Mouse (Mus musculus) c-Kit-positive CD71-positive TER-119-positive erythroid progenitor cells, embryonic 14.5 days (primary cell): ENCODE measurements around the gene Tmub2.
"Not testable (repeated sequence)": the region's sequence is repeated elsewhere in the genome, so short reads cannot be mapped to it uniquely, and the experiment has no call there.

Experiments
- DNase-seq: peaks from one replicate; pipeline ENCODE4 v3.0.0-alpha.2; 2013; ENCODE audit warnings: low spot score

The Tmub2 gene

DNA sequence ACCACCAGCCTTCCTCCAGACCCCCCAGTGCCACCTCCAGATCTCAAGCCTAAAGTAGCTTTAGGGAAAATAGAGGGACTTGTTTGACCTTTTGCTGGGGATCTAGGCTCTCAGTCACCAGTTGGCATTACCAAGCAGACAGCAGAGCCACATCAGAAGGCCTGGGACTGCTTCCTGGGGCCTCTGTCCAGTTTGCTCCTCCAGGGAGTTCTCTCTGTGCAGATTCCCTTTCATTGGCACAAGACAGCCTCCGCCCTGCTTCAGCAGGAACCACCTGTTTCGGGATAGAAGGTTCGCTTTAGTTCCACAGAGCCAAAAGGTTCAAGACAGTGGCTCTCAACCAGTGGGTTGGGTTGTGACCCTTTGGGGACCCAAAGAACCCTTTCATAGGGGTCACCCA is 5.1 kb upstream of the Tmub2 start:
- no peak for DNase-seq

DNA sequence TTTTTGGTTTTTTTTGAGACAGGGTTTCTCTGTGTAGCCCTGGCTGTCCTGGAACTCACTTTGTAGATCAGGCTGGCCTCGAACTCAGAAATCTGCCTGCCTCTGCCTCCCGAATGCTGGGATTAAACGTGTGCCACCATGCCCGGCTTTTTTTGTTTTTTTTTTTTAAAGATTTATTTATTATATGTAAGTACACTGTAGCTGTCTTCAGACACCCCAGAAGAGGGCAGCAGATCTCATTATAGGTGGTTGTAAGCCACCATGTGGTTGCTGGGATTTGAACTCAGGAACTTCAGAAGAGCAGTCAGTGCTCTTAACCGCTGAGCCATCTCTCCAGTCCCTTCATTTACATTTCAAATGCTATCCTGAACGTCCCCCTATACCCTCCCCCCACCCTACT is 4.5 kb upstream of the Tmub2 start:
- not testable (repeated sequence) for DNase-seq

DNA sequence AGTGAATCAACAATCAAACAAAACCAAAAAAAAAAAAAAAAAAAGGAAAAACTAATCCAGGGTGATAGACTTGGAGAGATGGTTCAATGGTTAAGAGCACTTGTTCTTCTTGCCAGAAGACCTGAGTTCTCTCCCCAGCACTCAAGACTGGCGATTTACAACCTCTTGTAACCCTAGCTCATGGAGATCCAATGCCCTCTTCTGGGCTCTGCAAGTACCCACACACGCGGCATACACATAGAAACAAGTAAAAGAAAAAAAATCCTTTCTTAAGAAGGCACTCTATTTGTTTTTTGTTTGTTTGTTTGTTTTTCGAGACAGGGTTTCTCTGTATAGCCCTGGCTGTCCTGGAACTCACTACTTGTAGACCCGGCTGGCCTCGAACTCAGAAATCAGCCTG is 809 bp upstream of the Tmub2 start:
- DNase-seq: no peak

DNA sequence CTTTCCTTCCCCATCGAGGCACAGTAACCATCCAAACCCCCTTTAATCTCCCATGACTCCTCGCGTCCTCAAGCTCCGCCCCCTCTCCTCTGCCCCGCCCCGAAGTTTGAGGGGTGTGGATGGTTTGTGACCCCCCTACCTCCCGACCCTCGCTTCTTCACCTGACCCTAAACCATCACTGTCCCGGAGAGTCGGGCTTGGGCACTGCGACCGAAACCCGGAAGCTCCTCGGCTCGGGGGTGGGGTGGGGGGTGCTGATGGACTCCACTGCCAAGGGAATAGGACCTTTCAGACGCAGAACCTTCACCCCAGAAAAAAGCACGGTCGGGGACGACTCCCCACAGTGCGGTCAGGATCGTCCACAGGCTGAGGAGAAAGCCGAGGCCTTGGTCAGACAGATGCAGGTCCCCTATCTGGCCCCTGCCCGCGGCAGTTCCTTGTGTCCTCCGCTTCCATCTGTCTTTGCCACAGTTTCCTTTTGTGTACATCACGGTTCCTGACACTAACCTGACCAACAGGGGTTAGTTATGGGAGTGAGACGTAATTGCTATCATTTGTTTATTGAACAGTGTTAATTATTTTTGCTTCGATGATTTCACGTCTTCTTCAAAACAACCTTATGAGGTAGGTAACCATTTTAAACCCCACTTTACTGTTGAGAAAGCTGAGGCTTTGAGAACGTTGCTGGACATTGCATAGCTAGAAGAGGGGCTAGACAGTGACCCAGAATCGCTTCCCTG is 534 bp downstream of the Tmub2 start:
- no peak for DNase-seq

DNA sequence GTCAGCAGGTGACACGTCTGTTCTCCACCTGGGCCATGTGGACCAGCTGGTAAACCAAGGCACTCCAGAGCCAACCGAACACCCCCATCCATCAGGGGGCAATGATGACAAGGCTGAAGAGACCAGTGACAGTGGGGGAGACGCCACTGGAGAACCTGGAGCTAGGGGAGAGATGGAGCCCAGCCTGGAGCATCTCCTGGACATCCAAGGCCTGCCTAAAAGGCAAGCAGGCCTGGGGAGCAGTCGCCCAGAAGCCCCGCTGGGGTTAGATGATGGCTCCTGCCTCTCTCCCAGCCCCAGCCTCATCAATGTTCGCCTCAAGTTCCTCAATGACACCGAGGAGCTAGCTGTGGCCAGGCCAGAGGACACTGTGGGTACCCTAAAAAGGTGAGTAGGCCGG is 2.8 kb downstream of the Tmub2 start:
- DNase-seq: no peak

DNA sequence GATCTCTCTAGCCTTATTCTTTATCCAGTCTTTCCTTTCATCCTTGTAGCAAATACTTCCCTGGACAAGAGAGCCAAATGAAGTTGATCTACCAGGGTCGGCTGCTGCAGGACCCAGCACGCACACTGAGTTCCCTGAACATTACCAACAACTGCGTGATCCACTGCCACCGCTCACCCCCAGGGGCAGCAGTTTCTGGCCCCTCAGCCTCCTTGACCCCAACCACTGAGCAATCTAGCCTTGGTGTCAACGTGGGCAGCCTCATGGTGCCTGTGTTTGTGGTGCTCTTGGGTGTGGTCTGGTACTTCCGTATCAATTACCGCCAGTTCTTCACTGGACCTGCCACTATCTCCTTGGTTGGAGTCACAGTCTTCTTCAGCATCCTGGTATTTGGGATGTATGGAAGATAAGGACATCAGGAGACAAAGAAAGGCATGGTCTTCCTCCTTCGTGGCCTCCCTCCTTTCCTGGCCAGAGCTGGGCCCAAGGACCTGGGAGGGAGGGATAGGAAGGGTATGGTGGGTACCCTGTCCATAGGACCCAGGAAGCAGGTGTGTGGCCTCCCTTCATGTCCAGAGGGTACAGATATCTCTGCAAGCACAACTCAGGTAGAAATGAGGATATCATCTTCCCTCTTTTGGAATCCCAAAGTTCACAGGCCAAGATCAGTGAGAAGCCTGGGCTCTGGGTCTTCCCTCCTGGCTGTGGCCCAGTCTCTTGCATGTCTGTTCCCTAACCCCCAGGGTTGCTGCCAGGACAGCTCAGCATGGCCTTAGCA is 3.5 kb downstream of the Tmub2 start:
- DNase-seq: no peak

DNA sequence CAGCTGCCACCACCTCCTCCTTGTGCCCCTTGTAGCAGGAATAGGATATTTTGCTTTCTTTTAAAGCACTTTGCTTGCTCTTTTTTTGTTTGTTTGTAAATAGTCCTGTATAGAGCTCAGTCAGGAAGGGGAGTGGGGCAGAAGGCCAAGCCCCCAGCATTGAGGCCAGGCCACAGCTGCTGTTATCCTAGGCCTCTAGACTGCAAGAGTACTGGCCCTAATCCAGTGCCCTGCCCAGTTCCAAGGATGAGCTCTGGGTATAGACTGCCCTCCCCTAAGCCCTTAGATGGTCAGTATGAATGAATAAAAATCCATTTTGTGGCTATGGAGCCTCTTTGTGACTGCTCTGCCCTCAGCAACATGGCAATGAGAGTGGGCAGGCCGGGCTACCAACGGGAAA is 4.2 kb downstream of the Tmub2 start:
- no peak for DNase-seq

DNA sequence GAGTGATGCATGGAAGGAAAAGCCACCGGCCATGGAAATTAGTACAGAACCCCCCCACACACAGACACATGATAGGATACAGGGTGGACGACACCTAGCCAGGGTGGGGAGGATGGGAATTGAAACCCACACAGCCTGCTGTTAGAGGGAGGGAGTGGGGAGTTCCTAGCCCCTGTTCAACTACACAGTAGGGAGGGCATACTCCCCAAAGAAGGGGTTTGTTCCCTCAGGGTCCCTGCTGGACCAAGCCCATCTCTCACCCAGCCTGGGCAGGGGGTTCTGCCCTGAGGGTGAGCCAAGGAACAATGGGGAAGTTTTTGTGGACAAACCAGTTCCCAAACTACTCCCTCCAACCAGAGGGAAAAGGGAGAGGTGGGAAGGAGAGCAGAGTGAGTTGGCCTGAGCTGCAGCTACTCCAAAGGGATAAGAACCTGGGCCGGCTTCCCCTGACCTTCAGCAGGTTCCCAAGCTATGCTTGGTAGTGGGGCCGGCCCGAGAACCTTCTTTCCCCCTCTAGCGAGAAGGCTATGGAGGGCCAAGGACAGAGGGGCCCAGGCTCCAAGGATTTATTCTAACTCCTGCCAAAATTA is 4.9 kb downstream of the Tmub2 start:
- no peak for DNase-seq

DNA sequence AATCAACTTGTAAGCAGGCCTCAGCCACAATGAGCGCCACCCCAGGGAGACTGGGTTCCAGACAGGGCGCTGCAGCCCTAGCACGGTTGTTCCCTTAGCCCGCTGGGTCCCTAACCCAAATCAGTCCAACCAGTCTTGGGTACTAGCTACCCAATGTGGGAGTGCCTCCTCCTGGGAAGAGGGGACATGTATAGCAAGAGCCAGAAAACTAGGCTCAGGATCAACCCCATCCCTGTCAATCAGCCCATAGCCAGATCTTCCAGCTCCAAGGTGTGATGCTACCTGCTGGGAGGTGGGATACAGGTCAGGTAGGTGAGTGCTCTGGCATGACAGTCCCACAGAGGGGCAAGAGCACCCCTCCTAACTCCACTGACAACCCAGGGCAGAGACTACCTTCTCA is 5.4 kb downstream of the Tmub2 start:
- DNase-seq: no peak

DNA sequence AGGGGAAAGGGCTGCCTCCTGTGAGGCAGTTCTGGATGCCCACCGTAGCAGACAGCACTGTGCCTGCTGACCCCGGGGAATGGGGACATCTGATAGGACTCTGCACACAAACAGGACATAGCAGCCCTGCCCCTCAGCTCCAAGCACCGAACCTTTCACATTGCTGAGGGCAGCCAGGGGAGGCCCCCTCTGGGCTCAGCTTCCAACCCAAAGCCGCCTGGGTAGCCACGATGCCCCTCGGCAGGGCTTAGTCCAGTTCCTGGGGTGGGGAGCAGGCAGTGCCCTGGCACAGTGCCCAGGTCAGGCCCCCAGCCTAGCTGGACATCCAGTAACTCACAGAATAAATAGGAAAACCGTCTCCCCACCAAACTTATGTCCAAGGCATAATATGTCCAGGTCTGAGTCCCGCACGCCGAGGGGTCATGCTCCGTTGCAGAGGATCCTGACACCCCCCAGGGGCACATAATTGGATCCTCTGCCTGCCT is 6.4 kb downstream of the Tmub2 start:
- no peak for DNase-seq

DNA sequence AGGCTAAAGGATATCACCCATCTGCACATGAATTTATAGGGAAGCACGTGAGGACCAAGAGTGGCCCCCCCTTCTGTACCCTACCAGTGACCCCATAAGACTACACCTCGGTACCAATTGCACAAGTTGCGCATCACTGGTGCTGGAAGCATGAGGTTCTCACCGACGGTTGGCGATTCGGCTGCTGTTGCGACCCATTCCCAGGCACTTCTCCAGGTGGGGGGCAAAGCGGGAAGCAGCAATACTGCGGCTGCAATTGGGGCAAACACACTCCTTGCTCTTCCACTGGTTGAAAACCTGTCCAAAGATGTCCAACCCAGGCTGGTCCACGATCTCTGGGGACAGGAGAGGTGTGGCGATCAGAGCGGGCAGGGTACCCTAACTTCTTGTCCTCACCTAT is 9.2 kb downstream of the Tmub2 start:
- no peak for DNase-seq

DNA sequence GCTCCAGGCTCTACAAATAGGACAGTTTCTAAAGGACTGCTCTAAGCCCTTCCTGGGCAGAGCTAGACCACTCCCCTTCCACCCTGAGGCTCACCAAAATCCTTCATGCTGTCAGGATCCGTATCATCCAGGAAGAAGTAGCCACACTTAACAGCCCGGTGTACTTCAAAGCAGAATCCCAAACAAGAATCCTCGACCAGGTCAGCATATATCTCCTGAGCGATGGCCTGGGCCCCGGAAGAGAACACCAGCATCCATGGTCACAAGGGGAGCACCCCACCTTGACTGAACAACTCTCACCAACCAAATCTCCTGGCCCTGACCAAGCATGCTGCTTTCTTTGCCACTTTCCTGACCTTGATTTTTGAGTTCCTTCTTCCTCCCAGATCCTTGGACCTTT is 9.7 kb downstream of the Tmub2 start:
- no peak for DNase-seq

DNA sequence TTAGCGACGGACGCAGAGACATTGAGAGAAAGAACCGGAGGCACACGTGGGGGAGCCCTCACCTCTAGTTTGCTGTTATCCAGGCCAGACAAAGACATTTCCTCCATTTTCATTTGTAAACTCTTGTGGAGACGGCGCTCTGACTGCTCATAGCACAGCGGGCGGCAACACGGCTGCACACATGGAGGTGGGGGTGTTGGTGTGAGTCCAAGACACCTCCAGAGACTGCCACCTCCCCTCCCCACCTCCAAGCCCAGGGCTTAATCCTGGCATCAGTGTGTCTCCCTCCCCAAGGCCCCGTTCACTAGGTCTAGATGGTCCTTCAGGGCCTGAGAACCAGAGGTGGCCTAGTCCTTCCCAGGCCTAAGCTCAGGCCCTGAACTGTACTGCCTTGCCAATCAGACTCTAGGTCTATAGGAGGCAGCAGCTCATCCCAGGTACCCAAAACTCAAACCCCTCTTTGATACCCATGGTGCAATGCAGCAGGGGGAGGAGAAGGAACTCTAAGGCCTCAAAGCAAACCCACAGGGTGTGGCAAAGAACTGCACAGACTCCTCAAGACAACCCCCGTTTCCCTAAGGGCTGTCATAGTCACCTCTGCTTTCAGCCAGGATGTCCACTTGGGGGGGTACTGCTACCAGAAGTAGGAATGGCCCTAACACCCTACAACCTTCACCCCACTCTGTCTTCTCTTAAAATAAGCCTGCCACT is 10.3 kb downstream of the Tmub2 start:
- DNase-seq: no peak

DNA sequence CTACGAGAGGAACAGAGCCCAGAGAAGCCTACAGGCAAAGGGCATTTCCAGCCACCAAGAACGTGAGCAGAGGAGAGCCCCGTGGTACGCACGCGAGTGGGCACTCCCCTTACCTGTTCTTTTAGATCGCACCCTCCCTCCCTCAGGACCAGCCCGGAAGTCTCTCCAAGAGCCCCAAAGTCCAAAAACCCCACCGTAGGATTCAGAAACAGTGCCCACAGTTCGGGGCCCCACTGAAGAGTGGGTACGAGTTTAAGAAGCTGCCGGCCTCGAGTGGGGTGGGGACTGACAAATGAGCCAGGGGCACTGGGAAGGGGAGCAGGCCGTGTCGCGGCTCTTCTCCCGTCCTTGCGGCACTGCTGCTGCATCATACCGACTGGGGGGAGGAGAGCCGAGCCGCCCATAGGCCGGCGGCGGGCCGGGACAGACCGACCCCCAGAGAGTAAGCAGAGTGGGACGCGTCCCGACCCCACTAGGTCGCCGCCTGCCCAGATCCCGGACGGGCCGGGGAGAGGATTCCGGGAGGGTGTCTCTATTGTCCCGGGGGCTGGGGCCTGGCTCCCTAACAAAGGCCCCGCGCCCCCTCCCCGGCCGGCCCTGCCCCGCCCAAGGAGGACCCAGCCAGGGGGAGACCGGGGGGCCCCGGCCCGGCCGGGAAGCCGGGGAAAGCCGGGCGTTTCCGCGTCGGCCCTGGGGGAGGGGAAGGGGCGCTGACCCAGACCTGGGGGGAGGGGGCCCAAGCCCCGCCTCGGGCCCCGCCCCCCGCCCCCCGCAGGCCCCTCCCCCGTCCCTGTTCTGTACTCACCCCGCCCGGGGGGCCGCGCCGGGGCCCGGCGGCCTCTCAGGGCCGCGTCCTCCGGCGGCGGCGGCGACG is 11.1 kb downstream of the Tmub2 start:
- DNase-seq: no peak

DNA sequence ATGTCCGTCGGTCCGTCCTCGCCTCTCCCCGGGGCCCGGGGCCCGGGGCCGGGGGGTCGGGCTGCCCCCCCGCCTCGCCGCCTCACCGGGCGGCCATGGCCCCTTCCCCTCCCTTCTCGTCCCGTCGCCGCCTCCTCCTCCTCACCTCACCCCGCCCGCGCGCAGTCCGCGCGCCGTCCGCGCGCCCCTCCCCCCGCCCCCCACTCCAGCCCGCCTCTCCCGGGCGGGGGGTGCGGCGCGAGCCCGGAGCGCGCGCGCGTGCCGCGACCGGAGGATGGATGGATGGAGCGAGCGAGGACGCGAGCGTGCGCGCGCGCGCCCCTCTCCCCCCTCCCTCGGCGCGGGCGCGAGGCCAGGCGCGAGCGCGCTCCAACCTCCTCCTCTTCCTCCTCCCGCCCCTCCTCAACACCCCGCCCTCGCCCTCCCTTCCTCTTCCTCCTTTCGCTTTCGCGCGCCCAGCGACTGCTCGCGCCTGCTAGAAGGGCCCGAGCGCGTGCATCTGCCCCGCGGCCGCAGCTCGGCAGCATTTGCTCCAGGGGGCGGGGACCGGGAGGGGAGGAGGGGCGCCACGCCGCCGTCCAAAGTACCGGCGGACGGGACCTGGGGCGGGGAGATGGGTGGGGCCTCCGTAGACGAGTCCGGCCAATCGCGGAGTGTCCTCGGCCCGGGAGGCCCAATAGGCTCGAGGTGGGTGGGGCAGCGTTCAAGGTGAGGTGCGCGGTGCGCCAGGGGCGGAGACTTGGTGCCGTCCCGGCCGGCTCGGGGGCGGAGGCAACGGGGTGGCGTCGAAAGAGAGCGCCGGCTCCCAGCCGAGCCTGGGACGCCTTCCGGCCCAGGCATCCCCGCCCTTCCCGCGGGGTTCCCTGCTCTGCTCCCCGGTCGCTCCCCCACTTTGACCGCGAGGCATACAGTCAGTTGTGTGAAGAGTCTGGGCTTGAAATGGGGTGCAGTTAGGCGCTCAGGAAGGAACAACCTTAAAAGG is 12.1 kb downstream of the Tmub2 start, which contains the start of gene Atxn7l3:
Gene Atxn7l3, minus strand, starts transcription at position 141 of the 982 bp plus-strand sequence.
- peak; percentile 98 for DNase-seq

DNA sequence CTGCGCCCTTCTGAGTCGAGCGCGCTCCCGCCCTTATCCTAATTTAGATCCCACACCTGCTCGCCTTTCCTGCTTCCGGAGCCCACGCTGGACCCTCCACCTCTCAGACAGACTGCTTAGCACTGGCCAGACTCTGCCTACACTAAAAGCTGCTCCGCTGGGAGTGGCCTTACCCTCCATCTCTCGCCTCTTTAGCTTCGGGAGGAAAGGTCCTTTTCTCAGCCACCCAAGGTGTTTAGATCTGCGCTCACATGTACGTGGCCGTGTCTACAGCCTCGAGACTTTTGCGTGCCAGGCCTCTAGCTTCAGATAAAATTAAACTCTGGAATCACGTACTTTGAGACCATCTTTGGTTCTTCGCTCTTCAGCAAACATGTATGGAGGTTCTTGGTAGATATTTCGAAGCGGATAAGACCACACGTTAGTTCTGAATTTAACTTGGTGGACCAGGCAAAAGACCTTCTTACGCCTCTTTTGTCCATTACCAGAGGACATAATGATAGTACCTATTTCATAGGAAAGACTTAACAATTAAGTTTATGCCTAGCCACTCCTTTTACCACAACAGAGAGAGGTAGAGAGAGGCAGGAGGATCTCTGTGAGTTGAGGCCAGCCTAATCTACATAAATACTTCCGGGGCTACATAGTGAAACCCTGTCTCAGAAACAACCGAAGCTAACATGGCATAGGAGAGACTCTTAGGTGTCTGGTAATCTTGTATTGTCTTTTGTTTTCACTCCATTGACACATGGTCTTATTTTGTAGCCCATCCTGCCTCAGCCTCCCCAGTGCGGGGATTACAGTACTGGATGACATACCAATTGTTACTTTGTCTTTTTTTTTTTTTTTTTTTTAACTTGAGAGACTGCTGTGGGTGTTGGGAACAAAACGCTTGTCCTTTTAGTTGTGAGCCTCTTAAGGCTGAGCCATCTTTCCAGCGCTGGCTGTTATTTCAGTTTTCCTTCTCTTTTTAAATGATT is 13.1 kb downstream of the Tmub2 start:
- DNase-seq: no peak

DNA sequence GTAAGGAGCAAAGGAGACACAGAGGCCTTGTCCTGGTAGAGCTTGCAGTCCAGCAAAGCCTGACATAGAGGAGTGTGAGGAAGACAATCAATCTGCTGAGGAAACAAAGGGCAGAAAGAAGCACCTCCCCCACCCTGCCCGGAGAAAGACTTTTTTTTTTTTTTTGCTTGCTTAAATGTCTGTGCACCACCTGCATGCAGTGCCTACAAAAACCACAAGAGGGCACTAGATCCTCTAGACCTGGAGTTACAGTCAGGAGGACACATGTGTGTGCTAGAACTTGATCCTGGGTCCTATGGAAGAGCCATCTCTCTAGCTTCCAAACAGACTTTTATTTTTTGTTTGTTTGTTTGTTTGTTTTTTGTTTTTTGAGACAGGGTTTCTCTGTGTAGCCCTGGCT is 15.1 kb downstream of the Tmub2 start:
- DNase-seq: peak; percentile 86

DNA sequence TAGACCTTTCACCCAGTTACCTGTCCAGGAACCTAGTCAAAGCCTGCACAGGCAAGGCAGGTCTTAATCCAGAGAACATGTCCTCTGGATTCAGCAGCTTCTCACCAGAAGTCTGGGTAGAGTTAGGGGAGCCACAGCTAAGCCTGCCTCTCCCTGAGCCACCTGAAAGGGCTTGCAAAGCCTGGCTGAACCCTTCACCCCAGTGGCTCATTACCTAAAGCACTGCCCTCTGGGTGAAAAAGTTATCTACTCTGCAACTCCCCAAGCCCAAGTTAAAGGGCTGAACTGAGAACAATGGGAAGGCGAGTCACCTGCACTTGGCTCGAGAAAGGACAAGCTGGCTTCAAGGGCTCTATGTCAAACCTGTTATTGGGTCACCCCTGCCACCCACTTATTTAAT is 19.4 kb downstream of the Tmub2 start:
- no peak for DNase-seq

DNA sequence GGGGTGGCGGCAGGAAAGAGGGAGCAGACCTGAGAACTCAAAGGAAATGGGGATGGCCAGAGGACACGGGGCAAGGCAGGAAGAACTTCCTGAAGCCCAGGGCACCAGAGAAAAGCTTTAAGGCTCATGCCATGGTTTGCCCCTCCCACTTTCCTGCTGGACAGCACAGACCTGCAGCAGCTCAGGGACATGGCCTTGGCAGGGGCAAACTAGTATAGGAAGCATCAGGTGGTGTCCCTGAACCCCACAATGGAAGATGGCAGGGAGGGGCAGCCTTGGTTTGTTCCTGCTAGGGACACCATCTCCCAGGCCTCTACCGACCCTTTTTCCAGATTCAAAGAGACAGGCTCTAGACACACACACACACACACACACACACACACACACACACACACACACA is 20.6 kb downstream of the Tmub2 start:
- no peak for DNase-seq
